Mouse (Mus musculus) layer of hippocampus, adult 11-12 months (tissue): ENCODE measurements around the gene Lgr4.

Source experiments
- DNase-seq: peaks from one replicate; pipeline ENCODE4 v3.0.0; 2022; ENCODE audit warnings: low spot score

Lgr4 gene

DNA sequence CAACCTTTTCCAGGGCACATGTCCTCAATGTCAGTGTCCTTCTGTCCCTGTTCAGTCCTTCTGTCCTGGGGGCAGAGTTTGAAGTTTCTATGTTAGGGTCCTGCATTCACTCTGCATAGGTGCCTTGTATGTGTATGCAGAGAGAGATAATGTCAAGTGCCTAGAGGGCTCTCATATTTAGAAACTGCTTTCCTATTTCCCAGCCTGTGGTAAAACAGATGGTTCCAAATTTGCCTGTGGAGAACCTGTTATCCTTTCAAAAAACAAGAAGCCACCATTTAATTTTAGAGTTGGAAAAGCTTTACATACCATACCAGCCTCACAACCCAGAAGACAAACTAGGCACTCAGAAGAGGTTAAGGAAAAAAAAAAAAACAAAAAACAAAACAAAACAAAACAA is 32.1 kb downstream of the Lgr4 start:
- no peak for DNase-seq

- DNase-seq, result no peak
These were observed 32.9 kb downstream of the Lgr4 start for GRCm38 (mm10) chr2:109950311-109950710.

GRCm38 (mm10) chr2:109951050-109951449 is 33.6 kb downstream of the Lgr4 start:
- no peak for DNase-seq

DNA sequence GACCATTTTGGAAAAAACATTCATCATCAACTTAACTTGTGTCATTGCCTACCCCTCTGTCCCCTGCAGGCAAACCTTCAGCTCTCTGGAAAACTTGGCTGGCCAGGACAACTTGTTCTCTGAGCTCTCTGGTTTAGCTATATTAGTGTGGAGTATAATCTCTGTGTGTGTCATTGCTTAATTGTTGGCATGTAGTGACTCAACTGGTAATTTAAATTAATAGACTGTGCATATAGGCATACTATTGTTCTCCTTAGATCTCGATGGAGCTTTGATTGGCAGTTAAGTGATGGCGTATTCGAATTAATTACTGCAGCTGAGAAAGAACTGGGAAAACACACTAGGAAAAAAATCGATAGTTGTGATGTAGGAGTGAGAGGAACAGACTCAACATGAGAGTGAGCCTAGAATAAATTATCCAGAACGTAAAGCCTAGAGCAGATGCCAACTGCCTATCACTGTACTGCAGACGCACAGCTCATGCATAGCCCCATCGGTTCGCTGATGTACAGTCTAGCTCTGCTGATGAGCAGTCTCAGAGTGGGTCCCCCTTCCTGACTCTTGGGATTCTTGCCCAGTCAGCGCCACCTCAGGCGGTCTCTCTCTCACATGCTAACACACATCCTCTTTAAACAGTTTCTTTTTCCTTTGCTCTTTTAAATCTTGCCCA is 35.7 kb downstream of the Lgr4 start:
- DNase-seq, result no peak

GRCm38 (mm10) chr2:109953893-109954292 is 36.4 kb downstream of the Lgr4 start:
- DNase-seq, result no peak

DNA sequence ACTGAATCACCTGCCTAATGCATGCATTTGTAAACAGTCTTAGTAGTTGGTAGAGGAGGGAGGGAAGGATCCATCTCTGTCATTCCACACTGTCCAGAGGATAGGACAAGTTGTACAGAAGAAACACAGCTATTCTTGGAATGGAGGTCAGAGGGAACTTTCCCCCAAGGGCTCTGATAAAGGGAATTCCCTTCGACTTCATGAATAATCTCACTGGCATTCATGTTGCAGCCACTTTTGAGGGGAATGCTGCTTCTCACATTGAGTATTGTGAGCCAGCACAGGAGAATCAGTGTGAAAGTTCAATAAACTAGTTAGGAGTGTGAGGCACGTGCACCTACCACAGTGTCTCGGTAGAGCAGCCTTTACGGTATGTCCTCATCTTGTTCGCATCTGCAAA is 37.6 kb downstream of the Lgr4 start:
- DNase-seq, result no peak

DNA sequence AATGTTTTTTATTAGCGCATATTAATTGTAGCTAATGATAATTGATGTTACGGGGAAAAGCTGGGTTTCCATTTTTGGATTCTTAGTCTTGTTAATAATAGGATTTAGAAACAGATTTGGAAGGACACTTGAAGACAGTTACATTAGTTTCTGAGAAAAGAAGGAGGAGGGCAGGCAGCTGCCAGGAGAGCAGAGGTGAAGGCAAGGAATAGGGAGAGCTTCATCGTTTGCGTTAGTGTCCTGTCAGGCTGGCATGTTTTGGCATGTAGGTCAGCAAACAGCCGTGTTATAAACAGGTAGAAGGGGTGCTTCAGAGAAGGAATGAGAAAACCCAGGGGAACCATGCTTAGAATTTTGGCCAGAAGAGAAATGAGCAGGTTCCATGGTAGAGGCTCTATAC is 38.5 kb downstream of the Lgr4 start:
- DNase-seq, result no peak

GRCm38 (mm10) chr2:109956785-109957184 is 39.3 kb downstream of the Lgr4 start:
- no peak for DNase-seq

DNA sequence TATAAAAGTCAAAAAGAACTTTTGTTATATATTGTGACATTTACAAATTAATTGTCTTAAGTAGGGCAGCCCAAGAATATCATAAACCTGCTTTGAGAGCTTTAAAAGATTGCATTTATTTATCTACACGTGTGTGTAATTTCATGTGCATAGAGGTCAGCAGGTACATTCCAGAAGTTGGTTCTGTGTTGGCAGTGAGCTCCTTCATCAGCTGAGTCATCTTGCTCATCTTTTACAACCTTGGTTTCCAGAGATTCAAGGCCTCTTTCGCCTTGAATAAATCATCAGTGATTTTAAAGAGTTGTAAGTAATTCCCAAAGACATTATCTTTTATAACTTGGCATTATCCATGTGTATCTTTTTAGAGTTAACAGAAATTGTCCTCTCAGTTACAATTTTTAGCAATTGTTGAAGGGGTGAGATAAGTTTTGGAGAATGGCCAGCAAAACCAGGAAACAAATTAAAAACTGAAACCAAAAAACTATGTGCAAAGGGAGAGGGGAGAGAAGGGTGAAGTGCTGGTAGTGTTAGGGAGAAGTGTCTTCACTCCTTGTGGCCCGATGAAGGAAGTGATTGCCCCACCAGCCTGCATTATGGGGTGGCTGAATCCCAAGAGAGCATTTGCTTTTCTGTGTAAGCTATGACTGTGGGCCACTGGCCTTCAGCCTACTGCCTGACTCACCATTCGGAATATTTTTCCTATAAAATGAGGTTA is 41.4 kb downstream of the Lgr4 start:
- no peak for DNase-seq

- DNase-seq, result no peak
These were observed 42.1 kb downstream of the Lgr4 start for GRCm38 (mm10) chr2:109959407-109960075.

GRCm38 (mm10) chr2:109960246-109960645 is 42.8 kb downstream of the Lgr4 start:
- no peak for DNase-seq

DNA sequence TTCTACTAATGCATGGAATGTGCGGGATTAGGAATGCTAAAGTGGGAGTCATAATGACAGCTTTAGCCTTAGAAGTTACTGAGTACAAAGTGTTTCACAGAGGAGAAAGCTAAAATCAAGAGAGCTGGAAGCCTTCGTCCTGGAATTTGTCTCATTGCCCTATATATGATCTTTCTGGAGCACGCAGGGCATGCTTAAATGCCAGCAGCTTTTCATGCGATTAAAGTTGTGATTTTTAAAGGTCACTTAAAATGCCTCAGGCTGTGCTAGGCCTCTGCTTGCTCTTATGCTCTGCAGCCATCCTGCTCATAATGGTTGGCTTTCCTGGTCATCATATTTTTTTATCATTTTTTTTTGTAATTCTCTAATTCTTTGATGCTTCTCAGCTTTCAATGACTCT is 43.7 kb downstream of the Lgr4 start:
- DNase-seq, result no peak

DNA sequence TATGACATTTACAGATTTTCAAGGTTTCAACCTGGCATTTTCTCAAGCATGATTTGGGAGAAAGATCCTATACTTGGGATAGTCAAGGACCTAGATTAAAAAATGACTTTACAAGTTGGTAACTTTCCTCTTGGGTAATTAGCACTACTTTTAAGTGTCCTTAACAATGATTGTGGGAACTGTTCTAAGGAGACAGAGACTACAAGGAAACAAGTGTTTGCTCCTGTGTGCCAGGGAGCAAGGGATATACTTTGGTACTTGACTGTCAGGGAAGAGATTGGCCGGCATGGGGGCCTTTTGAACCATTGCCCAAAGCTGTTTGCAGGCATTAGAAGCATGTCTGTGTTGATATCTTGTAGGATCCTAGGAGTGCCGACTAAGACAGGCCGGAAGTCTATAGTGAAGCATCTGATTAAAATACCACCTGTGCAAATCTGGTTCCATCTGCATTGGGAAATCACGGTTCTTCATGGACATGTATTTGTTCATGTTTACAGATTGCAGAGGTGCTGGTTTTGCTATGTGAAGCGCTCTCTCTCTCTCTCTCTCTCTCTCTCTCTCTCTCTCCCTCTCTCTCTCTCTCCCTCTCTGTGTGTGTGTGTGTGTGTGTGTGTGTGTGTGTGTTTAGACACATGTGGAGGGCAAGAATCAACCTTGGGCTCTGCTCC is 46.3 kb downstream of the Lgr4 start:
- no peak for DNase-seq

- DNase-seq, result no peak
These were observed 48.4 kb downstream of the Lgr4 start for GRCm38 (mm10) chr2:109965753-109966420.

DNA sequence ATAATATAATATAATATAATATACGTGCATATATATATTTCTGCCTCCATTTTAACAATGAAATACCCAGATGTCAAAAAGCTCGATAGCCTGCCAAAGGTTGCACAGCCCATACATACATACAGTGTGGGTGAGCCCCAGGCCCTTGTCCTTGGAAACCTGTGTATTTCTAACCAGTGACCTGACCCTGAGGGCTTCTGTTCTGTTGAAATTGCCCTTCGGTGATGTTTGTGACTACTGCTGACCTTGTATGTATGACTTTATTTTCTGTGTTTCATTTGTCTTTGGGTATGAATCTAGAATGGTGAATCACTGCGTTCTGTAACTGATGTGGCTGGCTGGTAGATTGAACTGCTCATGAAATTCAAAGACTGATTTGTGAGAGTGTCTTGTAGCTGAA is 49.4 kb downstream of the Lgr4 start:
- no peak for DNase-seq

GRCm38 (mm10) chr2:109969381-109969780 is 51.9 kb downstream of the Lgr4 start:
- no peak for DNase-seq

DNA sequence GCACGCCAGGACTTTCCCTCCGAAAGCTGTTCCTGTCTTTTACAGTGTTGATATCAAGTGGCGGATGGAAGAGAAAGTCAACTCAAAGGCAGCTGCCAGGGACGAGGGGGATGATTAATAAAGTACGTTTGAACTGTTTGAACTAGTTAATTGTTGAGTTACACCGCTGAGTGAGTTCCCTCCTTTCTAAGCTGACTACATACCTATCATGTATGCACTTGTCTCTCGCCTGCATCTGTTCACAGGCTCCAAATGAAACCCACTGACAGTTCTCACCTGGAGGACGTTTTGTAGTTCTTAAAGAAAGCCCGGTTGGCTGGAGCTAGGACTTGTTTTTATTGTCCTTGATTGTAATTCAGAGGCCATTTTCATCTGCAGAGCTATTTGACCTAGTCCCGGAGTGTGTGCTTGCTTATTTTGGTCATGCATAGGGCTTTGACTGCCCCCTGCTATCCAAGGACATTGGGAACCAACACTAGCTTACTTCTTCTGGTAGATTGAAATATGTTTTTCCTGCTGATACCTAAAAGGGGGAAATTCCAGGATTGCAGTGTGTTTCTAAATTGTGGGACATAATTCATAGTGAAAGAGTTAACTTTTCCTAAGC is 52.6 kb downstream of the Lgr4 start:
- DNase-seq, result no peak

GRCm38 (mm10) chr2:109970744-109971410 is 53.4 kb downstream of the Lgr4 start:
- DNase-seq, result no peak

- no peak for DNase-seq
These were observed 54.9 kb downstream of the Lgr4 start for GRCm38 (mm10) chr2:109972310-109972709.

DNA sequence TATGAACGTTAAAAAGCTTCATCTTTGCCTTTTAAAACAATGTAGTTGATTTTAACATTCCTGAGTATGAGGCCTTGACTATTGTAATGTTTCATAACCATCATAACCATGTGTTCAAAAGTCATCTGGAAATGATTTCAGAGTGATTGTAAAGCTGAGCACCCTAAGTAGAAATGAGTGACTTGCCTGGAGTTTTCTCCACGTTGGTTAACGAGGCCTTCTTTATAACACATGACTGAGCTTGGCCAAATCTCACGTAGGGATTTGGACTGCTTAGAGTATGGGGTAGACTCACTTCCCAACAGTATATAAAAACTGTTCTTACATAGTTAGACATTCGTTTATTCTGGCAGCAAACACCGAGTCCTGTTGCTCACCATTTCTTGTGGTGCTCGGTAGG is 55.5 kb downstream of the Lgr4 start:
- DNase-seq, result no peak

DNA sequence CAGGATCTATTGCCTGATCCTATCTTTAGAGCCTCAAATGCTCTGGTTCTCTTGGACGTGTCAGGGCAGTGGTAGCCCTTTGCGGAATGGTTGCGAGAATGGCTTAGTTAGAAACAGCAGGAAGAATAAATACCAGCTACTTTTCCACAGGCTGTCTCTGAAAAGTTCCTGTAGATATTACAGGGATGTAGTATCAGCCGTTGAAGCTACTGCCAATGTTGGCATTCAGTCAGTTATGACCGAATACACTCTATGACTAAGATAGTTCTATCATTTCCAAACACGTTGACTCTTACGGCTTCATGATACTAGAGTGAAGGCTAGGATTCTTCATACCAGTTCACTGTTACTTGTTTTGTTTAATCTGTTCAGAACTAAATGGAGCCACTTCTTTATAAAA is 57.4 kb downstream of the Lgr4 start:
- DNase-seq, result no peak
